Mouse (Mus musculus): ENCODE results near the gene Nfib. TPM values are rescaled to one million over a fixed set of nuclear protein-coding genes. Genes with fewer than 3 reads are reported as not detected.

Gene Nfib
- total RNA-seq, 2 experiments from 2014 or later: 136 to 138 TPM

- intact Hi-C loops (cut with DNase I): no loop called here
- DNase-seq: no peak
Measured at GRCm38 (mm10) chr4:82531977-82532376, 173.6 kb downstream of the Nfib start.

DNA sequence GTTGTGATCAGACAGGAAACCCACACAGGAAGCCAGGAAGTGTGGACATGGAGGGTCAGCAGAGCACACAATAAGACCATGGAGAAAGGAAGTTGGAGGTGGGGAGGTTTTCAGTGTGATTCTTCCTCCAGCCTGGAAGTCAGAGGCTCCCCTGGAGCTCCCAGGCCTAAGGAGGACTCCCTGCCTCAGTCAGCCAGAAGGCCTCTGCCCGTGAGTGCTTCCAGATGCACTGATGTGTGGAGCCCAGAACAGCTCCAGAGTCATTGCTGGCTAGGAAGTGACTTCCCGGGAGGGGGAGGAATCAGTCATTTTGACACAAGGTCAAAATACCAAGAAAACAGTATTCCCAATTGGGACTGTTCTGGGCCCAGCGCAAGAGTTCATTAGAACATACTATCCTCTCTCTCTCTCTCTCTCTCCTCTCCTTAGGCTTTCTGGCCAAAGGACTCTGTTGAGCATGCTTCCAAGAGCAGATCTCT is 174.6 kb downstream of the Nfib start:
- intact Hi-C loops (cut with DNase I): no loop called here
- DNase-seq: peak; percentile 61 to 66

- intact Hi-C loops (cut with DNase I): no loop called here
- no peak for DNase-seq
Measured at GRCm38 (mm10) chr4:82528978-82529377, 176.6 kb downstream of the Nfib start.

- no peak for DNase-seq
- intact Hi-C loops (cut with DNase I): no loop called here
Measured at GRCm38 (mm10) chr4:82519935-82520334, 185.6 kb downstream of the Nfib start.

DNA sequence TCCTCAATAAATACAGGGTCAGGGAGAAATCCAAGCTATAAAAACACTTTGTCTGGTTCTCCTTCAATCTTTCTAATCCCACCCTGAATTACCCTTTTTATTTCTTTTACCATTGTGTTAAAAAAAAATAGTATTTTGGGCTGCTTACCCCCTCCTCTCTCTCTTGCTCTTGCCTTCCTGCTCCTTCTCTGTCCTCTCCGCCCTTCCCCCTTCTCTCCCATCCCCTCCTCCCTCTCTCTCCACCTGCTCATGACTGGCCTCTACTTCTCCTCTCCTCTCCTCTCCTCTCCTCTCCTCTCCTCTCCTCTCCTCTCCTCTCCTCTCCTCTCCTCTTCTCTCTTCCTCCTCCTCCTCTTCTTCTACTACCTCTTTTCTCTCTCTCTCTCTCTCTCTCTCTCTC is 187.4 kb downstream of the Nfib start:
- intact Hi-C loops (cut with DNase I): no loop called here

DNA sequence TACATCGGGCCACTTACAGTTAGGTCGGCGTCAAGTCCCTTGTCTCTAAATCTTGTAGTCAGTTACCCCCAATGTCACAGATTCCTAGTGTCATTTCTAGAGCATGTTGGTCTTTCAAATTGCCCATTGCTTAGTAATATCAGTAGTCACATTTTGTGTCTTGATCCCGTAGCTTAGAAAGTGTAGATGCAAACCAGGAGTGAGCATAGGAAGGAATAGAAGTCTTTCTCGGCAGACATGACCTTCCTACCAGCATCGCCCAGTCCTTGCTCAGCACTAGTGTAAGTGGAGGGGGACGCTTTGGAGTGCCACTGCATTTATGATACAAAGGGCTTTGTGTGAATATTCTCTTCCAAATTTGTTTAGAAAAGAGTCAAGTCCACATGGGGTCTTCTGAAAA is 188.2 kb downstream of the Nfib start:
- intact Hi-C loops (cut with DNase I): no loop called here
- DNase-seq: no peak

More for the DNA sequence above, 187.4 kb downstream of the Nfib start:
- DNase-seq: no peak

DNA sequence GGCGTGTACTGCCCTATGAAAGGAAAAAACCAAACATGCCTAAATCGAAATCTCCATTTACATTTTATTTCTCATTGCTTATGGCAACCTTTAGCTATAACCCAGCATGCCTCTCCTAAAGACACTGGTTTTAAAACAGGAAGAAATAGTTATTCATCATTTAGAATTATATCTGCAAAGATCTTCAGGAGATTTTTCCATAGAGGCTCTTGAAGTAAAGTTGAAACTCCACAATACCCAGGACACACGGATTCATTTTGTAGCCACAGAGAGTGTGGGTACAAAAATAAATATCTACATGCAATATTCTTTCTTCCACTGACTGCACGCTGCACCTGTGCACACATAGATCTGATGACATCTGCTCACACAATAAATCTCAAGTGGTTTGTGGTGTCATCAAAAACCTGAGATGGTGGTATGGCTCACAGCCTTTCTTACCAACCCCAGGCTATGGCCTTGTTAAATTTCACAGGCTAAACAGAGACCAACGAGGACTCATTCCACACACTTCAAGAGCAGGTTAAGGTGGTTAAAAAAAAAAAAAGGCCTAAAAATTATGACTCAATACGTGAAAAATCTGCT is 189.2 kb downstream of the Nfib start:
- intact Hi-C loops (cut with DNase I): no loop called here
- DNase-seq: no peak

- intact Hi-C loops (cut with DNase I): no loop called here
- no peak for DNase-seq
Measured at GRCm38 (mm10) chr4:82514921-82515320, 190.6 kb downstream of the Nfib start.

GRCm38 (mm10) chr4:82514373-82514772 is 191.2 kb downstream of the Nfib start:
- no peak for DNase-seq
- intact Hi-C loops (cut with DNase I): no loop called here

DNA sequence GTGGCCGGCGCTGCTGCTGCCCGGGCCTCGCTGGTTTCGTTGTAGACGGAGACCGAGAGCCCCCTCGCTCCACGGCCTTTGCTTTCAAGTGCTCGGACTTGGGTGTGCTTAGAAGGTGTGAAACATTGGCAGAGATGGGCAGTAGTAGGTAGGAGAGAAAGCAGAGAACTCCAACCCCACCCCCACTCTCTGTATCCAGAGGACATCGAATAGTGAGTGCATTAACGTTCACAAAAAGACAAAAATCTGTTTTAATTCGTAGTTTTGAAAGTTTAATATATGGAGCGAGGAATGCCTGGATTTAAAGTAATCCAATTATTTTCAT is 192.2 kb downstream of the Nfib start:
- intact Hi-C loops (cut with DNase I): no loop called here

DNA sequence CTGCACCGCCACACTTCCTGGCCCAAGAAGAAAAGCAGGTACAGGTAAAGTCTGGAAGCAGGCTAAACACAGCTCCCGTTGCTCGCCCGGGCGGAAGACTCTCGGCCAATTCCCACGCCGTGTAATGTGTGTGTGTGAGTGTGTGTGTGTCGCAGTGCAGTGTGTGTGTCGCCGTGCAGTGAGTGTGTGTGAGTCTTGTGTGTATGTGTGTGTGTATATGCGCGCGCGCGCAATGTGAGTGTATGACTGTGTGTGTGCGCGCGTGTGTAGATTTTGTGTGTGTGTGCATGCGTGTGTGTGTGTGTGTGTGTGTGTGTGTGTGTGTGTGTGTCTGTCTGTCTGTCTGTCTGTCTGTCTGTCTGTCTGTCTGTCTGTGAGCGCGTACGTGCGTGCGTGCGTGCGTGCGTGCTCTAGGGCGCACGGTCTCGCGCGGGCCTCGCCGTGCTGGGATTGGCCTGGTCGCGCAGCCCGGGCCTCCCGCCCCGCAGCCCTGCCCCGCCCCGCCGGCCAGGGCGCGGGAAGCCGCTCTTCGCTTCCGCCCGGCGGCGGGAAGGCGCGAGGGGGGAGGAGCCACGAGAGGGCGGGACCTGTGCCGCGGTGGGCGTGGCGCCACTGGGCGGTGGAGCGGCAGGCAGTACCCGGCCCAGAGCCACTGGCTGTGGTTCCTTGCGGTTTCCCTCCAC is 192.7 kb downstream of the Nfib start:
- intact Hi-C loops (cut with DNase I): loop anchor here (1.0 kb wide), 1 partner anchor 25 kb away; no protein-coding TSS in a partner anchor
- peak; percentile 99 to 100 for DNase-seq

More for the DNA sequence above, 192.2 kb downstream of the Nfib start:
- DNase-seq: no peak

DNA sequence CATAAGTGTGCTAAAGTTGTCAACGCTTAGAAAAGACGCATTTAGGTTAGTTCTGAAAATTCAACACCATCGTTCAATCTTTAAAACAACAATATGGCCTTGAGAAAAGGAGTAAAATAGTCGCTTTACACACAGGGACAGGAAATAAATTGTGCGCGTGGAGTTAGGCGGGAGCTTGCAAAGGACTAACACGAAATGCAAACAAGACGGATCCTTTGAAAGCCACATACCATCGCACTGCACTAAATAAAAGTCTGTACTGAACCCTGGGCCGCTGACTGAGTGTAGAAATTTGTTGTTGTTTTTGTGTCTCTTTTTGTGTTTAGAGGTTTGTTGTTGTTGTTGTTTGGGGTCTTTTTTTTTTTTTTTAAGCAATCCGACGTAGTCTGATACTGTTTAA is 193.2 kb downstream of the Nfib start:
- intact Hi-C loops (cut with DNase I): loop anchor here (1.0 kb wide), 1 partner anchor 26 kb away; no protein-coding TSS in a partner anchor
- DNase-seq: no peak

DNA sequence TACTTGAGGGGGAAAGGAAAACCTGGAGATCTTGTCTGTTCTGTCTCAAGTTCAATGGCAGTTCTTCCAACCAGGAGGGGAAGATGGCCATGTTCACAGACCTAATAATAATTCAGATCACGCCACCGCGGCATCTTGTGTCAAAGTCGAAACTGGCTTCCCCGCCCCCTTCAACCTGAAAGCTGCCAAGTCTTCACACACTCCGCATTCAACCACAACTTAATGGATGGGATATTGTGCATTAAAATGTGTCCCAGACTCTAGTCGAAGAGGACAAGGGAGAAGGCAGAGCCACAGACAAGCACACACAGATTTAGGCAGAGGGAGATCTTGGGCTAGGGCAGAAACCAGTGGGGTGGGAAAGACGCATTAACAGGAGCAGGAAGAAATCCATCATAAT is 194.0 kb downstream of the Nfib start:
- intact Hi-C loops (cut with DNase I): no loop called here
- peak; percentile 46 to 65 for DNase-seq

GRCm38 (mm10) chr4:82511001-82511513 is 194.5 kb downstream of the Nfib start:
- DNase-seq: no peak
- intact Hi-C loops (cut with DNase I): no loop called here

DNA sequence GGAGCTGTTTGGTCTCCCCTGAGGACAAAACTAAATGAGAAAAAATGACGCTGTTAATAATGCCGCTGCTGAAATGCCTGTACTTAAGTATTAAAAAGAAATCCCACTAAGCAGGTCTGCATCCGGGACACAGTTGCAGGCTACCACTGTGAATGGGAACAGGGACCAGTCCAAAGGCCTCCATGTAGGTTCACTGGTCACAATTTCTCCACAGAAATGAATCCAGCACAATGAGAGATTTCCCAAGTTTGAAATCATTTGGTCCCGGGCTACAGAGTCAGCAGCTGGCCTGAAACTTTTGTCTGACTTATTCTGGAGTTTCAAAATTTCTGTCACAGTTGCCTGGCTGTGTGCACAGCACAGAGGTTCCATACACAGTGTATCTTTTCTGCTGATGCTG is 195.8 kb downstream of the Nfib start:
- intact Hi-C loops (cut with DNase I): no loop called here
- no peak for DNase-seq

DNA sequence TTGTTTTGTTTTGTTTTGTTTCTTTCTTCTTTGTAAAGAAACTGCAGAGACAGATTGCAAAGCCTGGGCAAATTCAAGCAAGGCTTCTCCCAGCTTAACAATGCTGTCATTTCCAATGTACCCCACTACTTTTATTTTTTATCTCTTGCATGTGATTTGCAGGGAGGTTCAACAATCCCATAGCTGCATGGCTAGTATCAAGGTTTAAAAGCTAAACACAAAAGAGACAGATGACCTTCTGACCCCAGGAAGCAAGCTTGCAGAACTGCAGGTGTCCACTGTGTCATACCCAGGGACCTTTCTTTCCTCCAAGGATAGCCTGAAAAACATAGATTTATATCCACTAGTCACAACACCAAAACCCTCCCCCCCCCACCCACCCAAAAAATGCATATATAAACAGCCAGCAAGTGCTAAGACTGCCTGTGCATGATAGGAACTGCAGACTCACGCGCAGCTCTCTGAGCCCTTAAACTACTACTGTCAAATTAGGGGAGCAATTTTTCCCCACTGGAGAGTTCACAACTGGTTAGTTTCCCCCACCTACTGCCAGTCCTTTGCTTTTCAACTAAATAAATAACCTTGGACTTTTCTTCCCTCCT is 196.3 kb downstream of the Nfib start:
- no peak for DNase-seq
- intact Hi-C loops (cut with DNase I): no loop called here

DNA sequence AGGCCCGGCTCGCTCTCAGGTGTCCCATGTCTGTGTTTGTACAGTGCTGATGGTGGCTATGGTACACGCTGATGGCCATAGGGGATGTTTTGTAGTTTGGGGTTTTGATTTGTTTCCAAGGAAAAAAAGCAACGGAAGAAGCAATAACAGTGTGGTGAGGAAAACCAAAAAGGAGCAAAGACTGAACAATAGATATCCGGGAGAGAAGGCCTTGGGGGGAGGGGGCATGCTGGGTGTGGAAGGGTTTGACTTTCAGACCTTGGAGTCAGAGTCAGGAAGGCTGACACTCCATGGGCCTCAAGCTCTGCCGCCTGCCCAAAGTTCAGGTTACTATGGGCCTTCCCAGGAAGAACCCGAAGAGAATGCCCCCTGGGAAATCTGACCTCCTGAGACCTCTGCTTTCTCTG is 197.3 kb downstream of the Nfib start:
- intact Hi-C loops (cut with DNase I): no loop called here
- peak; percentile 38 to 50 for DNase-seq

DNA sequence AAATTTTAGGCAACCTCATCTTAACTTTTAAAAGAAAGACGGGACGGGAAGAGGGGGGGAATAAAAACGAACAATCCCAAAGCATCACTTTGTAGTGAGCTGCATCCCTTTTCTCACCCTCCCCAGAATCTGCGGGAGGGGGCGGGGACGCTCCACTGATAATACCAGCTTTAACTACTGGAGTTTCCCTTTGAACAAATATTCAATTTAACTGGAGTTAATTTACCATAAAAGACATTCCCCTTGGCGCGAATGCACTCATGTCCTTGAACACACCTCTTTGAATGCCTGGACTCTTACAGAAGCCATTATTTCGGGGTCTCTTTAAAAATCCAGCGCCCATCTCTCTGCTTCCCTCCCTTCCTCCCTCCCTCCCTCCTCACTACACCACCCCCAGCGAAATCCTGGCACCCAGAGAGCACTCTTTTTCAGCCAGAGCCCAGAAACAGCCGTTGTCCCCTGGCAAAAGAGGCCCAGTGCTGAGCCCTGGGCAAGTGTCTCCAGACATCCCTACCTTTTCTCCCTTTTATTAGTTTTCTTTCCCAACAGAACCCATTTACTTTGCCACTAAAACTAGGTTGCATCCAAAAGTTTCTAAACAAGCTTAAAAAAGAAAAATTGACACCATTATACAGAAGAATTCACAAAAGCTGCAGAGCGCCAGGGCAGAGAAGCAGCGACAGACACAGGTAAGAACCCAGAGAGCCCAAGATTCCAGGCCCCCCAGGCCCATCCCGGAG is 197.8 kb downstream of the Nfib start:
- DNase-seq: peak; percentile 61 to 70
- intact Hi-C loops (cut with DNase I): loop anchor here (2.0 kb wide), 1 partner anchor 79 kb away; no protein-coding TSS in a partner anchor

DNA sequence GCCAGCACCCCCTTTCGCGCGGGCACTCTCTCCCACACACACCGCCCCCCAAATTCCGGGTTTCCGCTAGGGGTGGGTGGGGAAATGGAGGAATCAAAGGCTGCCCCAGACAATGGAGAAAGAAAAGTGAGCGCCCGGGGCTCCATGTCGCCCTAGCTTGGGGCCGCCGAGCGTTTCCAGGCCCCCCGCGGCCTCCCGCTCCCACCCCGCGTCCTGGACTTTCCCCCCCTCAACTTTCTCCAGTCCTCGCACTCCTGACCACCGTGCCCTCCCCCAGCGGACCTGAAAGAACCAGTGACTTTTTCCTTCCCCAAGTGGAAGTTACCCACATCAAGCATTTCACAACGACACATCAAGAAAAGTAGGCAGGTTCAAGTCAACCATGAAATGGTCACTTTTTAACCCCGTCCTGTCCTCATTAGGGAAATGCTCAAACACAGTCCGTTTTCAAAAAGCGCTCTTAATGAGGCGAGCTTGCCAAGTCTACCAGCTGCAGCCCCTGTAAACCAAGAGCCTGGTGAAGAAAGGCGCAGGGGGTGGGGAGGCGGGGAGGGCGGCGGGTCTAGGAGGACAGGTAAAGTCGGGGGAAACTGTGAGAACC is 198.7 kb downstream of the Nfib start:
- intact Hi-C loops (cut with DNase I): loop anchor here (2.0 kb wide), 1 partner anchor 80 kb away; no protein-coding TSS in a partner anchor
- DNase-seq: peak; percentile 44 to 63

DNA sequence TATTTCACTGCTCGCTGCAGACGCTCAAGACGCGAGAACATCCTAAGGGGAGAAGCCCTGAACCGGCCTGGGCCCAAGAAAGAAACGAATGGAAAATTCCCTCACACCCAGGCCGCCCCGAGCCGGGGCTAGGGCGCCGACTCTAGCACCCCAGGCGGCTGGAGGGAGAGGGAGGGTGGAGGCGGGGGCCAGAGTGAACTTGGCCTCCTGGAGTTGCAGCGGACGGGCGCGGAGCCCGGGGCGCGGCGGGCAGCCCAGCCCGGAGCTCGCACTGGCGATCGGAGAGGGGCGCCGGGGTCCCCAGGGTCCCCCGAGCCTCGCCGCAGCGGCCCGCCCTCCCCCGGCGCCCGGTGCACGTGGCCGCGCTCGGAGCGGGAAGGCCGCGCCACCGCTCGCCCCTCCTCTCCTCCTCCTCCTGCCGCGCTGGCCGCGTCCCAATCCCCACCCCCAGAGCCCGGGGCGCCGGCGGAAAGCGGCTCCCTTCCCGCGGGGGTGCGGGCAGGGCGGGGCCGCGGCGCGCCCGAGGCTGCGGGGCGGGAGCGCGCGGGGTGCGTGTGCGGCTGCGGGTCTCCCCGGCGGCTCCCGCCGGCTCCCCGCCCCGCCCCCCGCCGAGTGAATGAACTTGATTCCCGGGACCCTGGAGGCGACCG is 199.3 kb downstream of the Nfib start:
- intact Hi-C loops (cut with DNase I): loop anchor here (2.0 kb wide), 1 partner anchor 81 kb away; no protein-coding TSS in a partner anchor
- peak; percentile 96 to 98 for DNase-seq

Data from heart, postnatal 14 days (tissue).